Mouse (Mus musculus): ENCODE measurements around the gene Pilrb2. TPM values are rescaled to one million over a fixed set of nuclear protein-coding genes. Genes with fewer than 3 reads are reported as not detected.
"Not testable (repeated sequence)": the region's sequence is repeated elsewhere in the genome, so short reads cannot be mapped to it uniquely, and the experiment has no call there.

Gene Pilrb2
- polyA plus RNA-seq, 1 experiment = 2.3 TPM

GRCm38 (mm10) chr5:137850313-137850712 lies 21.3 kb downstream of the Pilrb2 start:
- not testable (repeated sequence) for DNase-seq; H3K4me1 ChIP-seq (ENCODE audit: control insufficient read depth, insufficient read depth, low read length); H3K27ac ChIP-seq (ENCODE audit: insufficient read depth, low read depth, low read length); H3K36me3 ChIP-seq (ENCODE audit: control insufficient read depth, insufficient read depth, low read length); H3K4me3 ChIP-seq (ENCODE audit: insufficient read depth, low read depth, low read length); H3K27me3 ChIP-seq (replicated peaks; ENCODE audit: control insufficient read depth, insufficient read depth, low read length)
- WGBS = 93% methylated on average over 1 of the region's 1 CpGs

DNA sequence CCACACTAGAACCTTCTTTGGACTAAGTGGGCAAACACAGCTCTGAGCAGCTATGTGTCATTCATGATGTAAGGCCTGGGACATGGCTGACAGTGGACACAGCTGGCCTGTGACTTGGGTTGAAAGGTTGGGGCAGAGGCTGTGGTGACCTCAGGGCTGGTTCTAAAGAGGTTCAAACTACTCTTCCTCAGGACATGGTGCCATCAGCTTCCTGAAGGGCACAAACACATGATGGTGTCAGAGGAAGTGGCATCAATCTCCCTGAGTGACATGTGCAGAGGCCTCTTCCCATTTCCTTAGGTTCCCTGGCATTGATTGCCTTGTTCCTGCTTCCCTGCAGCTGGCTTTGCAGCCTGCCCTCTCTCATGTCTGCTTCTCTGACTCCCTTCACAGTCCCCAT lies 34.5 kb downstream of the Pilrb2 start:
- not testable (repeated sequence) for H3K36me3 ChIP-seq (ENCODE audit: control insufficient read depth, insufficient read depth, low read length); H3K27ac ChIP-seq (ENCODE audit: insufficient read depth, low read depth, low read length); H3K4me3 ChIP-seq (ENCODE audit: insufficient read depth, low read depth, low read length); DNase-seq; H3K4me1 ChIP-seq (ENCODE audit: control insufficient read depth, insufficient read depth, low read length); H3K27me3 ChIP-seq (replicated peaks; ENCODE audit: control insufficient read depth, insufficient read depth, low read length)

GRCm38 (mm10) chr5:137836611-137837010 lies 35.0 kb downstream of the Pilrb2 start:
- Histone ChIP-seq H3K27ac (ENCODE audit: insufficient read depth, low read depth, low read length) (no peak overlapping the region), H3K27me3 (replicated peaks; ENCODE audit: control insufficient read depth, insufficient read depth, low read length) (no peaks in the 10 kb centered on the region), H3K36me3 (ENCODE audit: control insufficient read depth, insufficient read depth, low read length) (no peaks in the 10 kb centered on the region), H3K4me1 (ENCODE audit: control insufficient read depth, insufficient read depth, low read length) (no peaks in the 10 kb centered on the region), H3K4me3 (ENCODE audit: insufficient read depth, low read depth, low read length) (no peak overlapping the region)
- no peak for DNase-seq
- no peak for TF ChIP-seq CTCF (conservative IDR thresholded peaks at IDR 0.05; ENCODE audit: insufficient read depth, insufficient read length, low read depth, low read length)
- TF ChIP-seq POLR2A (IDR thresholded peaks at IDR 0.05; ENCODE audit: low read depth, low read length) = no peak

- not testable (repeated sequence) for H3K36me3 ChIP-seq (ENCODE audit: control insufficient read depth, insufficient read depth, low read length); H3K27me3 ChIP-seq (replicated peaks; ENCODE audit: control insufficient read depth, insufficient read depth, low read length); H3K4me3 ChIP-seq (ENCODE audit: insufficient read depth, low read depth, low read length); H3K27ac ChIP-seq (ENCODE audit: insufficient read depth, low read depth, low read length); DNase-seq; H3K4me1 ChIP-seq (ENCODE audit: control insufficient read depth, insufficient read depth, low read length)
- WGBS = 68% methylated on average over 2 of the region's 2 CpGs
Measured at GRCm38 (mm10) chr5:137835966-137836520, 35.6 kb downstream of the Pilrb2 start, which contains the start of gene Pilra. Pilra (minus strand) TSS chr5:137836281.

GRCm38 (mm10) chr5:137833500-137833899 lies 38.1 kb downstream of the Pilrb2 start:
- WGBS = 32% methylated on average over 4 of the region's 4 CpGs
- Histone ChIP-seq H3K4me3 (ENCODE audit: insufficient read depth, low read depth, low read length) (no peak overlapping the region), H3K27ac (ENCODE audit: insufficient read depth, low read depth, low read length) (no peak overlapping the region), H3K36me3 (ENCODE audit: control insufficient read depth, insufficient read depth, low read length) (no peaks in the 10 kb centered on the region), H3K27me3 (replicated peaks; ENCODE audit: control insufficient read depth, insufficient read depth, low read length) (no peaks in the 10 kb centered on the region), H3K4me1 (ENCODE audit: control insufficient read depth, insufficient read depth, low read length) (no peaks in the 10 kb centered on the region)
- TF ChIP-seq CTCF (conservative IDR thresholded peaks at IDR 0.05; ENCODE audit: insufficient read depth, insufficient read length, low read depth, low read length) = no peak
- no peak for TF ChIP-seq POLR2A (IDR thresholded peaks at IDR 0.05; ENCODE audit: low read depth, low read length)
- DNase-seq = no peak

- H3K4me3 ChIP-seq (ENCODE audit: insufficient read depth, low read depth, low read length) = no peak overlapping the region
- TF ChIP-seq POLR2A (IDR thresholded peaks at IDR 0.05; ENCODE audit: low read depth, low read length) (no peak), CTCF (conservative IDR thresholded peaks at IDR 0.05; ENCODE audit: insufficient read depth, insufficient read length, low read depth, low read length) (no peak)
- no peak for DNase-seq
- WGBS = 76% methylated on average over 6 of the region's 6 CpGs
- H3K27me3 ChIP-seq (replicated peaks; ENCODE audit: control insufficient read depth, insufficient read depth, low read length) = no peaks in the 10 kb centered on the region
- H3K4me1 ChIP-seq (ENCODE audit: control insufficient read depth, insufficient read depth, low read length) = no peaks in the 10 kb centered on the region
- H3K27ac ChIP-seq (ENCODE audit: insufficient read depth, low read depth, low read length) = no peak overlapping the region
- H3K36me3 ChIP-seq (ENCODE audit: control insufficient read depth, insufficient read depth, low read length) = no peaks in the 10 kb centered on the region
Measured at GRCm38 (mm10) chr5:137831506-137831905, 40.1 kb downstream of the Pilrb2 start.

DNA sequence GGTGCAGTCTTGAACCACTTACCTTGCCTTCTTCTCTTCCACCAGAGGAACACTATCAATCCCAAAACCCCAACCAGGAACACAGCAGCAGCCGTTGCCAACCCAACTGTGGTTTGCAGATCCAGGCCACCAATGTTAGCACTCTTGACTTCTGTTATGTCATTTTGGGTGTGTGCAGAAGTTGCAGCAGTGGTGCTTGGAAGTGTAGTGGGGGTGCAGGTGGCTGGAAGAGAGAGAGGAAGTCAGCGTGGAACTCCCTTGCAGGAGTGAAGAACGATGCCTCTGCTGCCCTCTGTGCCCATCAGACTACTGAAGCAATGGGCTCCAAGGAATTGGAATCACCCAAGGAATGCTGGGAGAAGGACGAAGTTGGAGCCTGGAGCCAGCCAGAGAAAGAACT lies 40.5 kb downstream of the Pilrb2 start:
- TF ChIP-seq POLR2A (IDR thresholded peaks at IDR 0.05; ENCODE audit: low read depth, low read length) = no peak
- TF ChIP-seq CTCF (conservative IDR thresholded peaks at IDR 0.05; ENCODE audit: insufficient read depth, insufficient read length, low read depth, low read length) = no peak
- Histone ChIP-seq H3K4me1 (ENCODE audit: control insufficient read depth, insufficient read depth, low read length) (no peaks in the 10 kb centered on the region), H3K27ac (ENCODE audit: insufficient read depth, low read depth, low read length) (no peak overlapping the region), H3K27me3 (replicated peaks; ENCODE audit: control insufficient read depth, insufficient read depth, low read length) (no peaks in the 10 kb centered on the region), H3K4me3 (ENCODE audit: insufficient read depth, low read depth, low read length) (no peak overlapping the region), H3K36me3 (ENCODE audit: control insufficient read depth, insufficient read depth, low read length) (no peaks in the 10 kb centered on the region)
- 87% methylated on average over 4 of the region's 4 CpGs for WGBS
- DNase-seq = no peak

- TF ChIP-seq POLR2A (IDR thresholded peaks at IDR 0.05; ENCODE audit: low read depth, low read length) (no peak), CTCF (conservative IDR thresholded peaks at IDR 0.05; ENCODE audit: insufficient read depth, insufficient read length, low read depth, low read length) (no peak)
- Histone ChIP-seq H3K27ac (ENCODE audit: insufficient read depth, low read depth, low read length) (no peak overlapping the region), H3K27me3 (replicated peaks; ENCODE audit: control insufficient read depth, insufficient read depth, low read length) (no peaks in the 10 kb centered on the region), H3K36me3 (ENCODE audit: control insufficient read depth, insufficient read depth, low read length) (no peaks in the 10 kb centered on the region), H3K4me1 (ENCODE audit: control insufficient read depth, insufficient read depth, low read length) (no peaks in the 10 kb centered on the region), H3K4me3 (ENCODE audit: insufficient read depth, low read depth, low read length) (no peak overlapping the region)
- WGBS = 69% methylated on average over 7 of the region's 7 CpGs
- DNase-seq = no peak
Measured at GRCm38 (mm10) chr5:137830238-137830637, 41.4 kb downstream of the Pilrb2 start.

Measured in kidney, adult 2 months (tissue).